Mouse (Mus musculus) spleen, postnatal 10 days (tissue): ENCODE measurements around the gene Nmt1.

Experiments used
- DNase-seq, 2 experiments: peaks; one replicate each; pipeline ENCODE4 v3.0.0; 2021 to 2022; ENCODE audit warnings: low spot score in 2 of 2

Nmt1 gene

DNA sequence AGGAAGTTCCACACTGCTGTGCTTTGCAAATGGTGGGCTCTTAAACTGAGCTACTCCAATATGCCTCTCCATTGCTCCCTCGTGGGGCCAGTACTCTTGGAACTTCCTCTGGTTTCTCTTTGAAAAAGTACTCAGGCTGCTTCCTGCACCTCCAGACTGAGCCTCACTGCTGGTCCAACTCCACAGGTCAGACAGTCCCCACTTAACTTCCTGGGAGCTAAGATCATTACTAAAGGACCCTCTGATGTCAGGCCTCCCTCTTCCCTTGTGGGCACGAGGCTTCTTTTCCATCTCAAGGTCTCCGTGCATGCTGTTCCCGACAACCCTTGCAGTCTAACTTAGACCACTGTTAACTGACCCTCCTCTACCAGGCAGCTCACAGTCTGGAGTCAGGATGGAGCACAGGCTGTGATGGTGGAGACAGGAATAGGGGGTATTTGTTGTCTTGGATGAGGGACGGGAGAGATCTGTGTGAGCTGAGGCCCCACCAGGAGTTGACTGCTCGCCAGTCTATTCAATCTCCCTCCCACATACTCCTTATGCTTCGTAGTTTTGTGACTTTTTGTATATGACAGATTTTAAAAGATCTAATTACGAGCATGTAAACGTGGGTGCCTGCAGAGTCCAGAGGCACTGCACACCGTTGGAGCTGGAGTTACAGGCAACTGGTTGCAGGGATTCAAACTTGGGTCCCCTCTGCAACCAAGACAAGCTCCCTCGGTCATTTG lies 22.6 kb upstream of the Nmt1 start:
- no peak for DNase-seq

DNA sequence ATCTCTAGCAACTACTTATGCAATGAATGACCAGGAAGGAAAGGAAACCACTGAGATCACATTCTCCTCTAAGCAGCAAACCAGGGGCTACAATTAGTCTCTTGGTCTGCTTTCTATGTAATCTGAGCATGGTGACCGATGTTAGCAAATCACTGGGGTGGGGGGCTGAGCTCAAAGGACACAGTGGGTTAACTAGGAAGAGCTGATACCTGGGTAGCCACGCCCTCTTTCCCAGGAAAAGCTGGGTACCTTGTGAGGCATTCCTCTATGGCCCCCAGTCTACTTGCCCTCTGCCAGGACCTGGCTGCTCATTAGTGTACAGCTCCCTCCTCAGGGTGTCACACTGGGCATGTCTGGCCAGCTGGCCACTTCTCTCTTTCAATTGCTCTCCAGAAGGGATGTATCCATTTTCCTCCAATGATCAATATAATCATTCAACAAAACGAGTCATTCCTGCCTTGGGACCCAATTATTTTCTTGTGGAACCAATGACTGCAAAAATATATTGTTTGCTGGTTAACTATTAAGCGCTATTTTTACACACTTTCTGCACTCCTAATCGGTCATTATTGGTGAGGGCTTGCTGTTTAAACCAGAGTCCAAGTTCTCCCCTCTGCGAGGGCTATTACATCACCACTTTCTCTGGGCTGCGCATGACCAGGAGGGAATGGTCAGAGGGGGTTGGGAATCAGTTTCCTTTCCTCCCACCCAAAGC lies 21.5 kb upstream of the Nmt1 start:
- DNase-seq: no peak

DNA sequence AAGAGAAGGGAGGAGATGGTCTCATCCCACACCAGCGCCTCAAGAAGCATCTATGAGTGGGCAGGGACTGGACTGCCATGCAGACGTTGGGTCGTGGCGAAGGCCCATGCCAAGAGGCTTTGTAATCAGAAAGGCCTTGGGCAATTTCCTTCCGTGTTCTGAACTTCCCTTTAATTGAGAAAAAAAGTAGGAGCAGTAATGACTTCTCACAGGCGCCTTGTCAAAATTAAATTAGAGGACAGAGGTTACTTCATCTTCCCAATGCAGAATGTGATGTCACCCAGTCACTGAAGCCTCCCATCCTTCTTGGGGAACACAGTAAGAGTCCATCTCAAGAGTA lies 21.0 kb upstream of the Nmt1 start:
- DNase-seq: no peak

DNA sequence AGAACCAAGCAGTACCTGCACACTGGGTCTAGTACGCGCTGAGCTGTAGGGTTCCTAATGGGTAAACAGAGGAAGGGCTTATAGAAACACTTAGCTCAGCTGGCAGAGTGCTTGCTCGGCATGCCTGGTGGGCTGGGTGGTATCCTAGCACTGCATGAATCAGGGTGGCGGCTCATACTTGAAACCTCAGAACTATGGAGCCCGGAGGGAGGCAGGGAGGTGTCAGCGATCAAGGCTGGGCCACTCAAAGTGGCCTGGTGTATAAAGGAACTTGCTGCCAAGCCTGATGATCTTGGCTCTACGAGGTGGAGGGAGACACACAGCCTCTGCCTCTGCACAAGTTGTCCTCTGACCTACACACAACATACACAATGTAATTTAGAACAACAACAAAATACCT lies 19.4 kb upstream of the Nmt1 start:
- no peak for DNase-seq

- peak in 1 of 2 experiments; percentile 67 for DNase-seq
Measured at GRCm38 (mm10) chr11:103009208-103009607, 18.8 kb upstream of the Nmt1 start.

DNA sequence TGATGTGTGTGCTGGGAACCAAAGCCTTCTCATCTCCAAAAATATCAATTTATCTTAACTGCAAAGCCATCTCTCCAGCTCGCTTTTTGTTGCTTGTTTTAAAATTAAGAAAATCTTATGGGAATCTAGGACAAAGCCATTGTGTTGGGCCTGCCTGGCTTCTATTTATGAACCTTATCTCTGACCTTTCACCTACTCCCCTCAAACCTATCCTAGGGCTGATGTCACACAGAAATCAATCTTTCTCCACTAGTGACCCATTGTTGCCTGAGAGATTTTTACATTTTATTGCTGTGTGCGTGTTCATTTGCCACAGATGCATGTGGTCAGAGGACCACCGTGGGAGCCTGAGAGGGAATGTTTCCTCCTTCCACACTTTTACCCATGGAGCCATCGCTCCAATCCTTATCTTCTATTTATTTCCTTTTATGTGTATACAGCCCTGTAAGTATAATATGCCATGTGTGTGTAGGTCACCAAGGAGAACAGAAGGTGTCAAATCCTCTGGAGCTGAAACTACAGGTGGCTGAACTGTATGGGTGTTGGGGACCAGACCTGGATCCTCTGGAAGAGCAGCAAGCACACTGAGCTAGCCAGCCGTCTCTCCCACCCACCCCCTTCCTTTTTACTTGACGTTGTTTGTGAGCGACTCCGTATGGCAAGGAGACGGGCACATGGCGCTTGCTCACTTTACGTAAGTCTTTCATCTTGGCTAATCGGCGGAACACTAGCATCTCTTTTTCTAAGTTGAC lies 17.4 kb upstream of the Nmt1 start:
- DNase-seq: no peak

GRCm38 (mm10) chr11:103011206-103011497 lies 16.8 kb upstream of the Nmt1 start:
- no peak for DNase-seq

DNA sequence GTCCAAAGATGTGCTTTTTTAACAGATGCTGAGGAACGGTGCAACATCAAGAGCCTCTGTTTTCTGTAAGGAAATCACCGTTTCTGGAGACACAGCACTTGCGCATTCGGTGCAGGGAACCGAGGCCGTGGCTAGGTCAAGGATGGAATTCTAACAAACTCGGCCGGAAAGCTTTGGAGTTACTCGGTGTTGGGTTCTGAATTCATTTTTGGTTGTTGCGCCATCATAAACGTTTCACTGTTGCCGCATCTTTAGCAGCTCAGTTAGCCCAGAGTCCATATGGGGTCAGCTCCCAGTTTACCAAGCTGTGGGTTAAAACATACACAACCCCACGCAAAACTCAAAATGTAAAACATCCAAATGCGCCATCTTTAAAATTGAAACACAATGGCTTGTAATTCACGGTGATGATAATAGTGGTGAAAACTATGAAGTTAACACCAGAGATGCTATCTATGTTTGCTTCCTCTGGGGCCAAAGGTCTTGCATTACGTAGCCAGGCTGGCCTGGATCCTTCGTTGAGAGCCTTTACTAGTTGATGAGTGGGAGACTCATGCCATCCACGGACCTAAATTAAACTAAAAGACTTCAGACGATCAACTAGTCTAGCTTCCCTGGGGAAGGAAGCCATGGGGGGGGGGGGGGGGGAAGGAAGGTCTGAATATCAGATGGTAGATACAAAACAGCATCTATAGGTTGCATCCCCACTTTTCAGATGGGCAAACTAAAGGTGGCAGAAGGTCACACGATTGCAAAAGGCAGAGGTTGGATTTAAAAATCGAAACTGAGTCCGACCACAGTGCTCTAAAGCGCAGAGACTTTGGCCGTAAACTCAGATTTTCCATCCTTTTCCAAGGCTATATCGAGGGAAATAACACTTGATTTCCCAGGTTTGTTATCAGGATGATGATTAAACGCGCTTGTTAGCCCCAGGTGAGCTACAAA lies 11.8 kb upstream of the Nmt1 start:
- DNase-seq: no peak

GRCm38 (mm10) chr11:103016930-103017329 lies 11.1 kb upstream of the Nmt1 start:
- peak; percentile 92 to 99 for DNase-seq

GRCm38 (mm10) chr11:103017661-103018060 lies 10.3 kb upstream of the Nmt1 start:
- no peak for DNase-seq

DNA sequence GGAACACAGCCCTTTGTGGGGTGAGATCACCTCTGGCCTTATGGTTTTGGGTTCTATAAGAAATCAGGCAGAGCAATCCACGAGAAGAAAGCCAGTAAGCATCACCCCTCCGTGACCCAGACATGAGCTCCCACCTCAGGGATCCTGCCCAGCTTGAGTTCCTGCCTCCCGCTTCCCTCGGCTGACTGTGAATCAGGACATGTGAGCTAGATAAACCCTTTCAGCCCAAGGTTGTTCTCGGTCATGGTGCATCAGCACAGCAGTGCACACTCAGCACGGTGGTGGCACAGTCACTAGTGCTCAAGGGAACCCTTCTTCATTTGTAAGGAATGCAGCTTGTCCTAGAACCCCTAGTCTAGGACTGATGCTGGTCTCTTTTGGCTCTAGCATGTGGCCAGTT lies 9.1 kb upstream of the Nmt1 start:
- DNase-seq: no peak

GRCm38 (mm10) chr11:103019325-103019724 lies 8.7 kb upstream of the Nmt1 start:
- no peak for DNase-seq

DNA sequence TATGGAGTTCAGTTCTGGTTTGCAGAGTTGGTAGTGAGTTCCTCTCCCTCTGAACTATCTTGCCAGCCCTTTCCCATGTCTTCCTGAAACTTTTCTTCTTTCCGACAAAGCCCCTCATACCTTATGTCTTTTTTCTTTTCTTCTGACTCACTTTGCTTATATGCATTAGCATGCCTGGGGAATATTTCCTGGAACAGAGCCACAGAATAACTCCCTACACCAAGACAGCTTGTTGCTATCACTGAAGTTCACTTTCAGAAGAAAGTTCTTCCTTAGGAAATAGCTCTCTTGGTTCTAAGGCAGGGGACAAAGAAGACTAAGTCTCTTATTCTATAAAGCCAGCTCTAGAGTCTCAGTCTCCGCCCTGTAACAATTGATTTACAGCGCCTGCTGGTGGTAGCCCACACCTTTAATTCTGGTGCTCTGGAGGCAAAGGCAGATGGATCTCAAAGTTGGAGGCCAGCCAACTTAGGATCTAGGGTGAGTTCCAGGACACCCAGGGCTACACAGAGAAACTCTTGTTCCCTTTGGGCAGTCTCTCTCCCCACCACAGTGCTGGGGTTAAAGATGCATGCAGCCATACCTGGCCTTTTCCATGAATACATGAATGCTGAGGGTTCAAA lies 7.2 kb upstream of the Nmt1 start:
- DNase-seq: no peak

DNA sequence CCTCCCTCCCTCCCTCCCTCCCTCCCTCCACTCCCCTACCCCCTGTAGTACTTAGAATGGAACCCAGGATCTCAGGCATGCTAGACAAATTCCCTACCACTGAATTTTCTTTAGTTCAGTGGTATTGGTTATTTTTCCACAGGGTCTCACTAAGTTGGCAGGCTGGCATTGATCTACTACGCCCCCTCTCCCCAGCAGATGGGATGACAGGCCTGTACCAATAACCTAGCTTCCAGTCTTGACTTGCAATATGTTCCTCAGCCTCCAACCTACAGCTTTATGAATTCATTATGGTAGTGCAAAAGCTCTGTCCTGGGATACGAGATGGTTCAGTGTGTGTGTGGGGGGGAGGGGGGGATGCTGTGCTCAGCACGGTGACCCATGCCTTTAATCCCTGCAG lies 4.0 kb upstream of the Nmt1 start:
- DNase-seq: no peak

DNA sequence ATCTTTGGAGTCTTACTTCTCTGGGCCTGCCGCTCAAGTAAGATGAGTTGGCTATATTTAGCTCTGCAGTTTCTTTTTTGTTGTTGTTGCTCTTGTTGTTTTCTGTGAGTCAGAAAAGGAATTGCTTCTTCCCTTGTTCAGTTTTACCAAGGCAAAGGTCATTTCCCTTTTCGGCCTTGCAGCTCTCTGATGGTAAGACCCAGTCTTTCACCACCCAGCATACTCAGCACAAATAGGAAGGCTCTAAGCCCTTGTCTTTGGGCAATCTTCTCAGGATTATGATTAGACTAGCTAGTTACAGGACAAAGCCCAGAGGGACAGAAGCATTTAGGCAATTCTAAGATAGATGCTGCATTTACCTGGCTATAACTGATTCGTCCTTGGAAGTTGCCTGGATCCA lies 1.1 kb upstream of the Nmt1 start:
- DNase-seq: no peak

DNA sequence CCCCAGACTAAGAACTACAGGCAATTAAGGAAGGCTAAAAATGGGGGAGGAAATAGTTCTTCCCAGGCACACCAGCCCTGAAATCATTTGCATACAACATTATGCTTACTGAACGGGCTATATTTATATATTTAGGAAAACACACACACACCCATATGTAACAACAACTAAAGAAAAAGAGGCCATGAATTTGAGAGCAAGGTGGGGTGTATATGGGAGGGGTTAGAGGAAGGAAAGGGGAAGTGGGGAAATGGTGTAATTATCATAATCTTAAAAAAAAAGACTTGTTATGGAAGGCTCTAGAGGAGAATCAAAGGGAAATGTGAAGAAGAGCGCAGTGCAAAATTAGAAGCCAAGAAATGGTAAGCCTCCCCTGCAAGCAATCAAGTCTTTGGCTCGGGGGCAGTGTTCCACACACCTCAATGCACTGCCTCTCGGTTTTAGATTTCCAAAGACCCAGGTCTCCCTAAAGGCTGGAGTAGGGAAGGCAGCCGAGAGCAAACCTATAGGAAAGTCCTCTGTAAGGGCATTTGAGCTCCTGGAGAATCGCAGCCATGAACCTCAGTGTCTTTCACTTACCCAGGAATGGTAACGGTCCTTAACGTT lies 317 bp upstream of the Nmt1 start:
- DNase-seq: no peak

- no peak for DNase-seq
Measured at GRCm38 (mm10) chr11:103033030-103033429, 5.0 kb downstream of the Nmt1 start.

DNA sequence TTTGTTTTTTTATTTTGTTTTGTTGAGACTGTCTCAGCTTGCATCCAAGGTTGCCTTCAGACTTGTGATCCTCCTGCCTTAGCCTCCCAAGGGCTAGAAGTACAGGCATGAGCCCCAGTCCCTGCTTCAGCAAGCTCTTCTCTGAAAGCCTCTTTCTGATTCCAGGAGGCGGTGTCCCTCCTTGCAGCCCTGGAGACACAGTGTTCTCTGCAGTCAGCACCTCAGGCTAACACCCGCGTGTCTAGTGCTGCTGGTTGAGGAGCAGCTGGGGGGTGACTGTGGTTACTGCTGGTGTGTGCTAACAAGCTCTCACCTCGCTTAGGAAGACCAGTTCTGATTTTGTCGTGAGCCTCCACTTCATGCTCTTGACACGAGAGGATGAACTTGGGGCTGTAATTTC lies 7.0 kb downstream of the Nmt1 start:
- no peak for DNase-seq

GRCm38 (mm10) chr11:103036881-103037465 lies 9.0 kb downstream of the Nmt1 start:
- no peak for DNase-seq

- no peak for DNase-seq
Measured at GRCm38 (mm10) chr11:103038037-103038436, 10.0 kb downstream of the Nmt1 start.

DNA sequence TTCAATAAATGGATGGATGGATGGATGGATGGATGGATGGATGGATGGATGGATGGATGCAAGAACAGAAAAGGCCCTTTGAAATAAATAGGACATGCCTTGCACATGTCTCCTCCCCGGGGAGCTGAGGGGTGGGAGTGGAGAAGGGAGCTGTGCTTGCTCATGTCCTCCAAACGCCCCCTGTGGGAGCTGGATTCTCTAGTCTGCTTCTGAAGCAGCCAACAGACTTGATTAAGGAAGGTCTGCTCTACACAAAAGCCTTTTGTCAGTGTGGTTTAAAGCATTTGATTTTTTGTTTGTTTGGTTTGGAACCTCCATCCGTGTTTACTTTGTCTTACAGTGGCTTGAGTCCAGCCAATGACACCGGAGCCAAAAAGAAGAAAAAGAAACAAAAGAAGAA lies 14.8 kb downstream of the Nmt1 start:
- no peak for DNase-seq
